Mouse (Mus musculus) lung, postnatal 36 days (tissue): ENCODE measurements at regions not wholly inside any gene's neighbourhood (a gene's known extent, or its start where the extent isn't known, plus 50 kb on each side); places are given as distances from the start of the nearest gene placed in this dataset.

Experiments
- DNase-seq: peaks from one replicate; pipeline ENCODE4 v3.0.0; 2022; ENCODE audit warnings: mixed read lengths

DNA sequence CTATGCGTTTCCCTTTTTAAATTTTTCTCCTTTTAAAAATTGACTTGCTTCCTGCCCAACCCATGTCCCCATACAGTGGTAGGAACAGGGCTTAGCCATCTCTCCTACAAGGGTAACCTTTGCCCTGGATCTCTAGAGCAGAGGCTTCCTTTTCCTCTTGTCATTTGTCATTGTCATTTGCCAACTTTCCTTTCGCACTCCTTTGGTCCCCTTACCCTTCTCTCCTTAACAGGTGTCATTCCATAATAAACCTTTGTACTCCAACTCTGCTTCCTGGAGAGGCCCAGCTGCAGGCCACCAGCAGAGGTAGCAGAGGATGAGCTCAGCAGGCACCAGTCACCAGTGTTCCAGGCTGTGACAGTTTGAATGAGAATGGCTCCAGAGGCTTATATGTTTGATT, 347.4 kb upstream of the Id2 start:
- DNase-seq = no peak

- no peak for DNase-seq
Observed at GRCm38 (mm10) chr12:25439029-25439551, 342.1 kb upstream of the Id2 start.

GRCm38 (mm10) chr12:25438217-25439028, 341.5 kb upstream of the Id2 start:
- DNase-seq = no peak

DNA sequence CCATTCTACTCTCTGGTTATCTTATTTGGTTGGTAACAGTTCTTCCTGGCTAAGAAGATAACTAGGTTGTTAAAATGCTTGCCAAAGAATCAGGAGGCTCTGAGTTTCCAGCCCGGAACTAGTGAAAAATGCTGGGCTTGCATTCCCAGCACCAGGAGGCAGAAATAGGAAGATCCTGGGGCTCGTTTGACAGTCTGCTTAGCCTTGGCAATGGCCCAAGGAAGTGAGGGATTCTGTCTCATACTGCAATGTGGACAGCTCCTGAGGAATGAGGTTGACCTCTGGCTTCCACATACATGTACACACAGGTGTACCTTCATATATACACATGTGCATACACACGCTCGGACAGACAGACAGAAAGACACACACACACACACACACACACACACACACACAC, 340.6 kb upstream of the Id2 start:
- no peak for DNase-seq

GRCm38 (mm10) chr12:25436220-25436911, 339.4 kb upstream of the Id2 start:
- no peak for DNase-seq

- DNase-seq = no peak
Observed at GRCm38 (mm10) chr12:25432796-25433195, 335.9 kb upstream of the Id2 start.

- DNase-seq = no peak
Observed at GRCm38 (mm10) chr12:25430911-25431310, 334.0 kb upstream of the Id2 start.

DNA sequence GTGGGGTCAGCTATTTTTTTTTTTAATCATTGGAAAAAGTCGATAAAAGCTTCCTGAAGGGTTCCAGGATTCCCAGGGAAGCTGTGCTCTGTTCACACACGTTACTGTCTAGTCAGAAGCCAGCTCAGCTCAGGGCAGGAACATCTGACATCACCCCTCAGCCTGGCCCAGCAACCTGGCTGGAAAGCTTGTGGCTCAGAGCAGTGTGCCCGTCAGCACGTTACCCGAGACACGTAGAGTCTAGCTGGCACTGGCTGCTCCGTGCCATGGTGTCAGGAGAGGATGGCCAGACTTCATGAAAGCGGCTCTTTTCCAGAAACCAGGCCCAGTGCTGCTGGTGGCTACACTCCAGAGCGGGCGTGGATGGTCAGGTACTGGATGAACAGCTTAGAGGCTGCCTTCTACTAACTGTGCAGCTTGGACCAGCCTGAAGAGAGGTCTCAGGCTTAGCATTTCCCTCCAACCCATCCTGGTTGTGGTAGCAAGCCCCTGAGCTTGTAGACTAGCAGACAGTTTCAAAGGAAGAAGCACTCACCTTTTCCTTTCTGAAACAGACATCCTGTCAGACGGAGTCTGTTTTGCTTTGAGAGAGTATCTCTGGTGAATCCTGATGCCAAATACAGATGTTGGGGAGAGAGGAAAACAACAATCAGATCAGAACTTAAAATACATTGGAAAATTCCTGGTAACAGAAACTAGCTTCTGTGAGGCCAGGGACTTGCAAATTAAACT, 331.1 kb upstream of the Id2 start:
- DNase-seq = no peak

DNA sequence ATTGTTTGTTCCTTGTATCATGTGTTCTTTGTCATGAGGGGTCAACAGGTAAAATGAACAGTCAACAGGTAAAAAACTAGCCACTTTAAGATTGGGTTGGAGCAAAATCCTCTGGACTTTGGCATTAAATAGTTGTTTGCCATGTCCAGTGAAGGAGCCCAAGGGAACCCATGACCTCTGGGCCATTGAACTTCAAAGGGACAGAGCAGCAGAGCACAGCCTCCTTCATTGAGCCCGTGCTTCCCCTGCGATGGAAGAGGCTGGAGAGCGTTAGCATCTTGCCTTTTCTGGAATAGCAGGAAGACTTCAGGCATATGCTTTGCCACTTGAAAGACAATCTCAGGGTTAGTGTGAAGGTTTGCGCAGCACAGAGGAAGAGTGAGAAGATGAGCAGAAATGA, 320.4 kb upstream of the Id2 start:
- DNase-seq = no peak

DNA sequence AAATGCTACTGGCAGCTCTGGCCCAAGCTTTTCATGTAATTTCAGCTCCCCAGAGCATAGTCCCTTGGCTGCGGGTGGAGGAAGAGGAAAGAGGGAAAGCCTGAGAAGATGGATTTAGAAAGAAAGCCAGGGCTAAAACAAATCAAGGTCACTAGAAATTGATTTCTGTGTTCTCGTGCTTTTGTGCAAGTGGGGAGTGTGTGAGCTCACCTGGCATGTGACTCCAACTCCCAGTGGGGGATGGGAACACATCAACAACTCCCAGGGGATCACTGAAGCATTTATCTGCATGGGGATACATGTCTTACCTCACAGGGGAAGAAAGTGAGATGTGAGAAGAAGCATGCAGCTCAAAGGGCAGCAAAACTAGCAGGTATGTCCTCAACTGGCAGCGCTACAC, 319.6 kb upstream of the Id2 start:
- DNase-seq = no peak

GRCm38 (mm10) chr12:25415641-25416040, 318.7 kb upstream of the Id2 start:
- DNase-seq = no peak

DNA sequence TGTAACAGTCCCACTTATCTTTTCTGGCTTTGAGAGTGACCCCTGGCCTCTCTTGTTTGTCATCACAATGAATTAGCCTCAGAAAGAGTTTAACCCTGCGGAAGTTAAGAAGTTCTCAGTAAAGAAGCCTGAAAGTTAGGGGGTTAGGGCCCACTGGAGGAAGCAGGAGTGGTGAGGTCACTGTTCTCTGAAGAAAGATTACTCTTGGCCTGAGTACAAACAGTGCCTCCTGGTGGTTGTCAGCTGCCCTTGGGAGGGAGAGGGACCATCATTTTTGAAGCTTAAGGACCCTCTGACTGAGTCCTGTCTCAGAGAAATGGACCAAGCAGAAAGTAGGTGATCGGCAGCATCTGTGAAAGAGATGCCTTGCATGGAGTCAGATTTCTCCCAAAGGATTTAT, 318.3 kb upstream of the Id2 start:
- DNase-seq = peak; percentile 76

- peak; percentile 50 for DNase-seq
Observed at GRCm38 (mm10) chr12:25407301-25407700, 310.4 kb upstream of the Id2 start.

DNA sequence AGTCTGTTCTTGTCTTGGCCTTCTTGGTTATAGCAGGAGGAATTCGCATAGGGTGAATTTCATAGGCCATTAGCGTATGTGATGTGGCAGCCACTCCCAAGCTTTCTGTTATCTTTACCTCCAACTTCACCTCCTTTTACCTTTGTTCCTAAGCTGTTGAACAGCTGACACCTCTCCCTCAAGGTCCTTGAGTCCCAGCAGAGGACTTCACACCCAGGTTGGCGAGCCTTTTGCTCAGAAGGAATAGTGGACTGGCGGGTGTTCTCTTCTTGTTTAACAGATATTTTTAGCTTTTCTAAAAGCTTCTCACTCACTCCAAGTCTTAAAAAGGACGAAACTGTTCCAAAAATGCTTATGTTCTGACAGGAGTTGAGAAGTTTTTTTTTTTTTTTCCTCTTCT, 303.4 kb upstream of the Id2 start:
- DNase-seq = no peak

- DNase-seq = peak; percentile 41
Observed at GRCm38 (mm10) chr12:25398726-25399125, 301.8 kb upstream of the Id2 start.

DNA sequence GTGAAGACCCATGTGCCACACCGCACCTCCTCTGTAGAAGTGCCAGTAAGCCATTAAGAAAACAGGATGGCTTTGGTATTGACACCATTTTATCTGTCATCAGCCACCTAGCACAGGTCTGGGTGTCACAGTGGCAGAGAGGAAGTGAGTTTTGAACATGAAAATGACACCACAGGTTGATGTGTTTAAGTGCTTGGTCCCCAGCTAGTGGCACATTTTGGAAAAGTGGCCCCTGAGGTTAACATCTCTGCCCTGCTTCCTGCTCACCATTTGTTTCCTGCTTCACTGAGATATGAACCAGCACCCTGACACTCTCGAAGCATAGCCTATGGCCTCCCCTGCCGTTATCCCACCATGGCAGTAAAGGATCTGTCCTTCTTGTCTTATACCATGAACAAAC, 297.4 kb upstream of the Id2 start:
- DNase-seq = no peak

DNA sequence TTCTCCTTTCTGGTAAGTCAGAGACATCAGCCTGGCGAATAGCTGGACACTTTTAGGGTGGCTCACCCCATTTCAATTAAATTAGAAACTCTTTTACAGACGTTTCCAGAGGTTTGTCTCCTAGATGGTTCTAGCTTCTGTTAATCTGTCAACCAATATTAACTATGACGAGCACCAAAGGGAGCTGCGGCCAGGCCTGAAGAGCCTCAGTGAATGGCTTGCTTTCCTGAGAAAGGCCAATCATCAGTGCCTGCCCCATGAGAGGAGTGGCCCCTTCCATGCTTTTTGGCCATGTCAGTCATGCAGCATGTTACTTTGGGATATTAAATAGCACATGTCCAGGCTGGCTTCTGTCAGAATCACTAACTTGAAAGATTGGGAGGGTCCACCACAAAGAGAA, 296.6 kb upstream of the Id2 start:
- DNase-seq = peak; percentile 48

GRCm38 (mm10) chr12:25389202-25389601, 292.3 kb upstream of the Id2 start:
- DNase-seq = peak; percentile 50

GRCm38 (mm10) chr12:25387791-25388280, 290.9 kb upstream of the Id2 start:
- no peak for DNase-seq

GRCm38 (mm10) chr12:25382961-25383360, 286.0 kb upstream of the Id2 start:
- DNase-seq = no peak

DNA sequence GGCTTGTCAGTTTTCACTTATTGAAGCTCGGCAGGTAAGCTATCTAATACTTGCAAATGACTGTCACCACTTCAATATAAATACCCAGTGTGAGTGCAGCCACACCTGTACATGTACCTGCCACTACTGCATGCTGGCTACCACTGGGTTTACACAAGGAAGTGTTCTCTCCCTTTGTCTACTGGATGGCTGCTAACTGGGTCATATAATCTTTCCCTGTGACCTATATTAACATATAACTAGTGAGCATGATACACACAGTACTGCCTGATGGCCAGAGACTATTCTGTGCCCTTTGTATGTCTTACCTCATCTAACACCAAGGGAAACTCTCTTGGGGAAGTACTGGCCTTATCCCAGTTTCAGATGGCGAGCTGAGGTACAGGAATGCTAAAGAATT, 285.5 kb upstream of the Id2 start:
- DNase-seq = no peak

- DNase-seq = peak; percentile 19
Observed at GRCm38 (mm10) chr12:25381619-25382018, 284.7 kb upstream of the Id2 start.

DNA sequence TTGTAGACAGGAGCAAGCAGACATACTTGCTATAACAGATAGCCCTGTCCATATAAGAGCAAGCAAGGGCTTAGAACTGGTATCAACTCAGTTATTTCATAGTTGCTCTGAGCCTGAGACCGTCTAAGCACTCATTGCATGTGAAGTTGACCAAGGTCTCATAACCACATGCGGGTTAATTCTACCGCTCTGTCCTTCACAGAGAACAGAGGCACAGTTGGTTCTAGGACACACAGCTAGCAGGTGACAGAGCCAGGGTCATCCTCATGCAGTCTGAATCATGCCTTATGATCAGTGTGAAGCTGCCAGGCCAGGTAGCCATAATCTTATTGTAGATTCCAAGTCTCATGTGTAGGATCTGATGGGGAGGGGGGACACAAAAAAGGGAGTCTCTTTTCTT, 283.1 kb upstream of the Id2 start:
- no peak for DNase-seq
